Mouse (Mus musculus) urinary bladder, adult 18-20 months (tissue): ENCODE data around the gene Trim2.

Source experiments
- DNase-seq, 2 experiments: peaks; one replicate each; pipeline ENCODE4 v3.0.0; 2022; ENCODE audit warnings: low spot score in 2 of 2, mixed read lengths in 2 of 2

The Trim2 gene

GRCm38 (mm10) chr3:84254520-84254878 lies 52.2 kb downstream of the Trim2 start:
- no peak for DNase-seq

GRCm38 (mm10) chr3:84253655-84254519 lies 52.8 kb downstream of the Trim2 start:
- no peak for DNase-seq

GRCm38 (mm10) chr3:84252776-84253654 lies 53.7 kb downstream of the Trim2 start:
- no peak for DNase-seq

GRCm38 (mm10) chr3:84251721-84252120 lies 55.0 kb downstream of the Trim2 start:
- no peak for DNase-seq

- no peak for DNase-seq
Observed at GRCm38 (mm10) chr3:84250275-84250674, 56.4 kb downstream of the Trim2 start.

GRCm38 (mm10) chr3:84247789-84248188 lies 58.9 kb downstream of the Trim2 start:
- no peak for DNase-seq

- DNase-seq = no peak
Observed at GRCm38 (mm10) chr3:84246421-84246861, 60.2 kb downstream of the Trim2 start.

GRCm38 (mm10) chr3:84243116-84243515 lies 63.6 kb downstream of the Trim2 start:
- no peak for DNase-seq

GRCm38 (mm10) chr3:84242497-84242896 lies 64.2 kb downstream of the Trim2 start:
- no peak for DNase-seq

GRCm38 (mm10) chr3:84241098-84241497 lies 65.6 kb downstream of the Trim2 start:
- no peak for DNase-seq

- no peak for DNase-seq
Observed at GRCm38 (mm10) chr3:84235420-84236304, 71.0 kb downstream of the Trim2 start.

- DNase-seq = no peak
Observed at GRCm38 (mm10) chr3:84234562-84234961, 72.1 kb downstream of the Trim2 start.

GRCm38 (mm10) chr3:84233663-84234415 lies 72.8 kb downstream of the Trim2 start:
- no peak for DNase-seq

GRCm38 (mm10) chr3:84232312-84232711 lies 74.4 kb downstream of the Trim2 start:
- no peak for DNase-seq

- DNase-seq = peak in 1 of 2 experiments; percentile 7
Observed at GRCm38 (mm10) chr3:84230988-84231387, 75.7 kb downstream of the Trim2 start.

GRCm38 (mm10) chr3:84228911-84229310 lies 77.8 kb downstream of the Trim2 start:
- DNase-seq = no peak

- DNase-seq = peak in 1 of 2 experiments; percentile 15
Observed at GRCm38 (mm10) chr3:84228203-84228870, 78.3 kb downstream of the Trim2 start.

GRCm38 (mm10) chr3:84227628-84228027 lies 79.0 kb downstream of the Trim2 start:
- no peak for DNase-seq

GRCm38 (mm10) chr3:84224982-84225381 lies 81.7 kb downstream of the Trim2 start:
- no peak for DNase-seq

- DNase-seq = peak in 1 of 2 experiments; percentile 34
Observed at GRCm38 (mm10) chr3:84220748-84221147, 85.9 kb downstream of the Trim2 start.
